Mouse (Mus musculus): ENCODE measurements around the gene Tubd1. TPM values are rescaled to one million over a fixed set of nuclear protein-coding genes. Genes with fewer than 3 reads are reported as not detected.

Gene Tubd1
- polyA plus RNA-seq, 1 experiment from 2014 or later: 13.2 TPM

GRCm38 (mm10) chr11:86606621-86607339, 62.0 kb downstream of the Tubd1 start:
- H3K4me1 ChIP-seq (ENCODE audit: control insufficient read depth, insufficient read depth, low read length): no peaks in the 10 kb centered on the region
- 91% methylated on average over 2 of the region's 2 CpGs for WGBS
- H3K9me3 ChIP-seq (ENCODE audit: control insufficient read depth, low read length): no peaks in the 10 kb centered on the region
- H3K4me3 ChIP-seq (ENCODE audit: low read depth, low read length): no peak overlapping the region
- no peak for DNase-seq (ENCODE audit: low spot score)
- no peaks in the 10 kb centered on the region for H3K27me3 ChIP-seq (ENCODE audit: control insufficient read depth, insufficient read depth, low read length)
- H3K9ac ChIP-seq (ENCODE audit: low read length): no peak overlapping the region
- no peak overlapping the region for H3K27ac ChIP-seq (ENCODE audit: low read depth, low read length)
- ATAC-seq (ENCODE audit: insufficient read depth, low FRiP score, low TSS enrichment): no peak
- H3K4me2 ChIP-seq (ENCODE audit: low read depth): no peak overlapping the region
- no peaks in the 10 kb centered on the region; the same call in 1 of the 2 replicates for H3K36me3 ChIP-seq (ENCODE audit: control insufficient read depth, insufficient read depth, low read length)

- no peak overlapping the region for H3K4me2 ChIP-seq (ENCODE audit: low read depth)
- H3K4me3 ChIP-seq (ENCODE audit: low read depth, low read length): no peak overlapping the region
- no peak overlapping the region for H3K27ac ChIP-seq (ENCODE audit: low read depth, low read length)
- H3K36me3 ChIP-seq (ENCODE audit: control insufficient read depth, insufficient read depth, low read length): no peaks in the 10 kb centered on the region; the same call in 1 of the 2 replicates
- H3K4me1 ChIP-seq (ENCODE audit: control insufficient read depth, insufficient read depth, low read length): no peaks in the 10 kb centered on the region
- no peak for ATAC-seq (ENCODE audit: insufficient read depth, low FRiP score, low TSS enrichment)
- DNase-seq (ENCODE audit: low spot score): no peak
- no peak overlapping the region for H3K9ac ChIP-seq (ENCODE audit: low read length)
- 90% methylated on average over 2 of the region's 2 CpGs for WGBS
- no peaks in the 10 kb centered on the region for H3K9me3 ChIP-seq (ENCODE audit: control insufficient read depth, low read length)
- H3K27me3 ChIP-seq (ENCODE audit: control insufficient read depth, insufficient read depth, low read length): no peaks in the 10 kb centered on the region
Measured at GRCm38 (mm10) chr11:86607808-86608350, 63.1 kb downstream of the Tubd1 start.

- H3K4me1 ChIP-seq (ENCODE audit: control insufficient read depth, insufficient read depth, low read length): no peaks in the 10 kb centered on the region
- no peaks in the 10 kb centered on the region; the same call in 1 of the 2 replicates for H3K36me3 ChIP-seq (ENCODE audit: control insufficient read depth, insufficient read depth, low read length)
- no peaks in the 10 kb centered on the region for H3K9me3 ChIP-seq (ENCODE audit: control insufficient read depth, low read length)
- no peak overlapping the region for H3K9ac ChIP-seq (ENCODE audit: low read length)
- ATAC-seq (ENCODE audit: insufficient read depth, low FRiP score, low TSS enrichment): no peak
- DNase-seq (ENCODE audit: low spot score): no peak
- H3K27ac ChIP-seq (ENCODE audit: low read depth, low read length): no peak overlapping the region
- no peak overlapping the region for H3K4me2 ChIP-seq (ENCODE audit: low read depth)
- no peak overlapping the region for H3K4me3 ChIP-seq (ENCODE audit: low read depth, low read length)
- 91% methylated on average over 3 of the region's 3 CpGs for WGBS
- no peaks in the 10 kb centered on the region for H3K27me3 ChIP-seq (ENCODE audit: control insufficient read depth, insufficient read depth, low read length)
Measured at GRCm38 (mm10) chr11:86610239-86610638, 65.4 kb downstream of the Tubd1 start.

- H3K9me3 ChIP-seq (ENCODE audit: control insufficient read depth, low read length): no peaks in the 10 kb centered on the region
- no peaks in the 10 kb centered on the region for H3K27me3 ChIP-seq (ENCODE audit: control insufficient read depth, insufficient read depth, low read length)
- no peaks in the 10 kb centered on the region for H3K36me3 ChIP-seq (ENCODE audit: control insufficient read depth, insufficient read depth, low read length)
- DNase-seq (ENCODE audit: low spot score) (no peak), ATAC-seq (ENCODE audit: insufficient read depth, low FRiP score, low TSS enrichment) (no peak)
- H3K4me3 ChIP-seq (ENCODE audit: low read depth, low read length): no peak overlapping the region
- H3K4me1 ChIP-seq (ENCODE audit: control insufficient read depth, insufficient read depth, low read length): no peaks in the 10 kb centered on the region
- no peak overlapping the region for H3K4me2 ChIP-seq (ENCODE audit: low read depth)
- no peak overlapping the region for H3K27ac ChIP-seq (ENCODE audit: low read depth, low read length)
- 91% methylated on average over 1 of the region's 1 CpGs for WGBS
- H3K9ac ChIP-seq (ENCODE audit: low read length): no peak overlapping the region
Measured at GRCm38 (mm10) chr11:86611991-86612390, 67.2 kb downstream of the Tubd1 start.

GRCm38 (mm10) chr11:86614056-86614530, 69.3 kb downstream of the Tubd1 start:
- Histone ChIP-seq H3K4me3 (ENCODE audit: low read depth, low read length) (no peak overlapping the region), H3K36me3 (ENCODE audit: control insufficient read depth, insufficient read depth, low read length) (no peaks in the 10 kb centered on the region), H3K4me1 (ENCODE audit: control insufficient read depth, insufficient read depth, low read length) (no peaks in the 10 kb centered on the region), H3K9me3 (ENCODE audit: control insufficient read depth, low read length) (no peaks in the 10 kb centered on the region), H3K27me3 (ENCODE audit: control insufficient read depth, insufficient read depth, low read length) (no peaks in the 10 kb centered on the region), H3K27ac (ENCODE audit: low read depth, low read length) (no peak overlapping the region), H3K4me2 (ENCODE audit: low read depth) (no peak overlapping the region), H3K9ac (ENCODE audit: low read length) (no peak overlapping the region)
- WGBS: 79% methylated on average over 2 of the region's 2 CpGs
- DNase-seq (ENCODE audit: low spot score) (no peak), ATAC-seq (ENCODE audit: insufficient read depth, low FRiP score, low TSS enrichment) (no peak)

- H3K27me3 ChIP-seq (ENCODE audit: control insufficient read depth, insufficient read depth, low read length): no peaks in the 10 kb centered on the region
- H3K36me3 ChIP-seq (ENCODE audit: control insufficient read depth, insufficient read depth, low read length): no peaks in the 10 kb centered on the region
- WGBS: 91% methylated on average over 5 of the region's 5 CpGs
- H3K4me3 ChIP-seq (ENCODE audit: low read depth, low read length): no peak overlapping the region
- no peak for DNase-seq (ENCODE audit: low spot score)
- H3K9ac ChIP-seq (ENCODE audit: low read length): no peak overlapping the region
- H3K4me2 ChIP-seq (ENCODE audit: low read depth): no peak overlapping the region
- no peaks in the 10 kb centered on the region for H3K9me3 ChIP-seq (ENCODE audit: control insufficient read depth, low read length)
- no peak for ATAC-seq (ENCODE audit: insufficient read depth, low FRiP score, low TSS enrichment)
- H3K27ac ChIP-seq (ENCODE audit: low read depth, low read length): no peak overlapping the region
- no peaks in the 10 kb centered on the region for H3K4me1 ChIP-seq (ENCODE audit: control insufficient read depth, insufficient read depth, low read length)
Measured at GRCm38 (mm10) chr11:86614607-86615006, 69.8 kb downstream of the Tubd1 start.

MicroRNAs within 50 kb of the gene (microRNA counts, 519-probe panel; counts per million panel counts)
- microRNA mmu-miR-21: 4,392 counts per million, percentile 81 among the panel's probes with 10 or more counts

Small RNAs within 50 kb of the gene (microRNA-seq; reads per million reads assigned to microRNA genes)
- 4,635 reads per million, percentile 90 among the genes with 10 or more reads in this experiment for gene Mir21a

Other genes with a start within 250 kb of the Tubd1 start
- 14.0 and 14.6 TPM in 2 replicates for gene Med13, start 187.4 kb upstream of the Tubd1 start, polyA plus RNA-seq (2014; fragmentation: Nextera tagmentation; extraction: Ambion mirVana)
- 21.3 and 21.5 TPM in 2 replicates for gene Rnft1, start 60.3 kb upstream of the Tubd1 start, polyA plus RNA-seq (2014; fragmentation: Nextera tagmentation; extraction: Ambion mirVana)
- 56.4 and 57.7 TPM in 2 replicates for gene Rps6kb1, start 186 bp upstream of the Tubd1 start, polyA plus RNA-seq (2014; fragmentation: Nextera tagmentation; extraction: Ambion mirVana)
- 93.5 and 103 TPM in 2 replicates for gene Vmp1, start 138.8 kb downstream of the Tubd1 start, polyA plus RNA-seq (2014; fragmentation: Nextera tagmentation; extraction: Ambion mirVana)
- 36.7 and 40.3 TPM in 2 replicates for gene Ptrh2, start 139.0 kb downstream of the Tubd1 start, polyA plus RNA-seq (2014; fragmentation: Nextera tagmentation; extraction: Ambion mirVana)
- 196 and 214 TPM in 2 replicates for gene Cltc, start 212.6 kb downstream of the Tubd1 start, polyA plus RNA-seq (2014; fragmentation: Nextera tagmentation; extraction: Ambion mirVana)

Measured in neural tube, embryonic 11.5 days (tissue).